Mouse (Mus musculus) lung, embryonic 16.5 days (tissue): Measurements from ENCODE around the gene Rp9. TPM values are rescaled to one million over a fixed set of nuclear protein-coding genes. Genes with fewer than 3 reads are reported as not detected.
A peak's percentile ranks its signal among the peaks of the same experiment; 100 is the strongest.
"Not testable (repeated sequence)": the region's sequence is repeated elsewhere in the genome, so short reads cannot be mapped to it uniquely, and the experiment has no call there.

ENCODE experiments used
- ATAC-seq: fragments of 200-750 bp; cut with Nextera tagmentation; 2 replicates; pipeline ENCODE4 v1.8.0; 2017; ENCODE audit warnings: low read depth, mild to moderate bottlenecking, moderate library complexity
- H3K27ac ChIP-seq: fragments of 300-500 bp; sonication (generic); 2 replicates; pipeline ENCODE4 v1.5.1; 2014; ENCODE audit warnings: mild to moderate bottlenecking, control low read depth, low read length
- H3K27me3 ChIP-seq: fragments of 300-500 bp; sonication (generic); 2 replicates; pipeline ENCODE4 v1.6.1; 2014; ENCODE audit warnings: low read depth, low read length, mixed read lengths; ENCODE audit not compliant: control insufficient read depth, insufficient read depth
- H3K36me3 ChIP-seq: fragments of 300-500 bp; sonication (generic); 2 replicates; pipeline ENCODE4 v1.6.1; 2014; ENCODE audit warnings: low read length; ENCODE audit not compliant: control insufficient read depth, insufficient read depth
- H3K4me1 ChIP-seq: fragments of 300-500 bp; sonication (generic); replicated peaks from 2 replicates; pipeline ENCODE4 v1.6.1; 2014; ENCODE audit warnings: low read length, mixed read lengths; ENCODE audit not compliant: control insufficient read depth, insufficient read depth
- H3K4me2 ChIP-seq: fragments of 300-500 bp; sonication (generic); 2 replicates; pipeline ENCODE4 v1.6.1; 2014; ENCODE audit warnings: low read depth, low read length, control low read depth
- H3K4me3 ChIP-seq: fragments of 300-500 bp; sonication (generic); 2 replicates; pipeline ENCODE4 v1.5.1; 2014; ENCODE audit warnings: mild to moderate bottlenecking, low read length, control low read depth
- H3K9ac ChIP-seq: fragments of 300-500 bp; sonication (generic); 2 replicates; pipeline ENCODE4 v1.6.1; 2014; ENCODE audit warnings: low read length, control low read depth
- H3K9me3 ChIP-seq: fragments of 300-500 bp; sonication (generic); 2 replicates; pipeline ENCODE4 v1.6.1; 2016; ENCODE audit warnings: low read length; ENCODE audit not compliant: control insufficient read depth
- WGBS: fragments of 180-500 bp; shearing (Covaris S2); extraction: QIAGEN DNeasy Blood & Tissue Kit; methylation state at CpG from one replicate; pipeline ENCODE4 v1.1.7; 2014; 5-methylcytosine and 5-hydroxymethylcytosine counted together
- polyA plus RNA-seq: library from polyadenylated mRNA; unstranded; fragments of >200 nt; fragmentation: Nextera tagmentation; extraction: Ambion mirVana; gene quantifications from 2 replicates; pipeline ENCODE4 v1.2.1, GENCODE M21; 2015

Rp9 gene
- polyA plus RNA-seq, 1 experiment from 2014 or later: 64.5 TPM

- Histone ChIP-seq H3K4me2 (peak overlapping the region; percentile 61), H3K27me3 (no peaks in the 10 kb centered on the region), H3K4me3 (peak overlapping the region; percentile 86), H3K27ac (peak overlapping the region; percentile 92), H3K36me3 (0 out of 2 replicates have a peak, but pooled peaks cover 3% of the 10 kb centered on the region), H3K9ac (peak overlapping the region; percentile 96), H3K4me1 (peaks cover 3% of the 10 kb centered on the region), H3K9me3 (no peaks in the 10 kb centered on the region)
- peak; percentile 71 for ATAC-seq
- WGBS: 0% methylated on average over 71 of the region's 73 CpGs
Observed at GRCm38 (mm10) chr9:22467371-22468169, 2.0 kb downstream of the Rp9 start.

- H3K9ac ChIP-seq: no peak overlapping the region
- ATAC-seq: no peak
- H3K9me3 ChIP-seq: no peaks in the 10 kb centered on the region
- H3K4me3 ChIP-seq: no peak overlapping the region
- WGBS: 91% methylated on average over 5 of the region's 5 CpGs
- H3K27me3 ChIP-seq: no peaks in the 10 kb centered on the region
- H3K4me2 ChIP-seq: no peak overlapping the region
- H3K27ac ChIP-seq: no peak overlapping the region
- peaks cover 3% of the 10 kb centered on the region for H3K4me1 ChIP-seq
- H3K36me3 ChIP-seq: 0 out of 2 replicates have a peak, but pooled peaks cover 3% of the 10 kb centered on the region
Observed at GRCm38 (mm10) chr9:22466212-22466611, 3.3 kb downstream of the Rp9 start.

GRCm38 (mm10) chr9:22461946-22462345 lies 7.6 kb downstream of the Rp9 start:
- Histone ChIP-seq H3K4me2 (no peak overlapping the region), H3K27me3 (no peaks in the 10 kb centered on the region), H3K4me3 (no peak overlapping the region), H3K27ac (no peak overlapping the region), H3K9ac (no peak overlapping the region), H3K36me3 (peaks cover 9% of the 10 kb centered on the region), H3K9me3 (no peaks in the 10 kb centered on the region), H3K4me1 (no peaks in the 10 kb centered on the region)
- WGBS: 90% methylated on average over 3 of the region's 3 CpGs
- ATAC-seq: no peak

- Histone ChIP-seq H3K36me3 (peaks cover 39% of the 10 kb centered on the region), H3K4me3 (no peak overlapping the region), H3K4me1 (no peaks in the 10 kb centered on the region), H3K27ac (no peak overlapping the region), H3K9me3 (no peaks in the 10 kb centered on the region), H3K27me3 (no peaks in the 10 kb centered on the region), H3K9ac (no peak overlapping the region), H3K4me2 (no peak overlapping the region)
- 71% methylated on average over 11 of the region's 11 CpGs for WGBS
- ATAC-seq: no peak
Observed at GRCm38 (mm10) chr9:22457142-22457835, 12.3 kb downstream of the Rp9 start.

- H3K27me3 ChIP-seq: no peaks in the 10 kb centered on the region
Observed at GRCm38 (mm10) chr9:22455041-22455440, 14.5 kb downstream of the Rp9 start.

GRCm38 (mm10) chr9:22453990-22454389 lies 15.6 kb downstream of the Rp9 start, which contains the start of gene Gm17545:
Gene Gm17545 (plus strand): TSS chr9:22454290.
- 89% methylated on average over 8 of the region's 8 CpGs for WGBS
- ATAC-seq, H3K4me3 ChIP-seq, H3K27ac ChIP-seq, H3K9ac ChIP-seq, H3K4me1 ChIP-seq, H3K27me3 ChIP-seq, H3K9me3 ChIP-seq, H3K4me2 ChIP-seq: not testable (repeated sequence)
- peaks cover 65% of the 10 kb centered on the region for H3K36me3 ChIP-seq

More at GRCm38 (mm10) chr9:22455041-22455440, 14.5 kb downstream of the Rp9 start:
- Histone ChIP-seq H3K4me2 (no peak overlapping the region), H3K9me3 (no peaks in the 10 kb centered on the region), H3K4me3 (no peak overlapping the region), H3K36me3 (peaks cover 58% of the 10 kb centered on the region), H3K4me1 (no peaks in the 10 kb centered on the region), H3K27ac (no peak overlapping the region), H3K9ac (no peak overlapping the region)
- no peak for ATAC-seq

GRCm38 (mm10) chr9:22453501-22453924 lies 16.0 kb downstream of the Rp9 start:
- Histone ChIP-seq H3K9me3 (no peaks in the 10 kb centered on the region), H3K4me3 (no peak overlapping the region), H3K4me1 (no peaks in the 10 kb centered on the region), H3K9ac (no peak overlapping the region), H3K4me2 (no peak overlapping the region), H3K27ac (no peak overlapping the region), H3K36me3 (peaks cover 67% of the 10 kb centered on the region), H3K27me3 (no peaks in the 10 kb centered on the region)
- ATAC-seq: no peak
- WGBS: 77% methylated on average over 10 of the region's 10 CpGs

- Histone ChIP-seq H3K27me3 (no peaks in the 10 kb centered on the region), H3K4me3 (no peak overlapping the region), H3K27ac (no peak overlapping the region), H3K9me3 (no peaks in the 10 kb centered on the region), H3K9ac (no peak overlapping the region), H3K36me3 (peaks cover 75% of the 10 kb centered on the region), H3K4me2 (no peak overlapping the region), H3K4me1 (no peaks in the 10 kb centered on the region)
- no peak for ATAC-seq
- 83% methylated on average over 10 of the region's 10 CpGs for WGBS
Observed at GRCm38 (mm10) chr9:22452697-22453096, 16.8 kb downstream of the Rp9 start.

- Histone ChIP-seq H3K9me3 (no peaks in the 10 kb centered on the region), H3K4me2 (no peak overlapping the region), H3K4me3 (no peak overlapping the region), H3K9ac (no peak overlapping the region), H3K27me3 (no peaks in the 10 kb centered on the region), H3K27ac (no peak overlapping the region), H3K4me1 (no peaks in the 10 kb centered on the region), H3K36me3 (peaks cover 63% of the 10 kb centered on the region)
- 89% methylated on average over 6 of the region's 6 CpGs for WGBS
- ATAC-seq: no peak
Observed at GRCm38 (mm10) chr9:22449209-22449608, 20.3 kb downstream of the Rp9 start.
